Mouse (Mus musculus): ENCODE data around the gene Serhl. TPM values are rescaled to one million over a fixed set of nuclear protein-coding genes. Genes with fewer than 3 reads are reported as not detected.

Gene Serhl
- polyA plus RNA-seq, 1 experiment from 2014 or later: 60.9 TPM

- H3K27me3 ChIP-seq: no peaks in the 10 kb centered on the region
- H3K9me3 ChIP-seq: no peaks in the 10 kb centered on the region
- H3K27ac ChIP-seq: peak overlapping the region; percentile 72; the same call in 1 of the 2 replicates
- ATAC-seq (ENCODE audit: insufficient number of reproducible peaks, insufficient read depth, low FRiP score, low TSS enrichment, low read depth): no peak
- H3K4me3 ChIP-seq: no peak overlapping the region
- H3K9ac ChIP-seq: no peak overlapping the region
- peaks cover 40% of the 10 kb centered on the region for H3K4me1 ChIP-seq
- peaks cover 31% of the 10 kb centered on the region for H3K36me3 ChIP-seq
- WGBS: 90% methylated on average over 13 of the region's 13 CpGs
- no peak overlapping the region for H3K4me2 ChIP-seq
Observed at GRCm38 (mm10) chr15:83165526-83166315, 76.4 kb downstream of the Serhl start.

Other genes starting within 250 kb of the Serhl start
- 15.2 and 15.8 TPM in 2 replicates for gene Tcf20, start 101.6 kb upstream of the Serhl start, polyA plus RNA-seq (2015; fragmentation: Nextera tagmentation; extraction: Ambion mirVana)
- gene Nfam1, start 56.2 kb upstream of the Serhl start, polyA plus RNA-seq (2015; fragmentation: Nextera tagmentation; extraction: Ambion mirVana): 3.6 and 3.7 TPM in 2 replicates
- 53.8 and 67.7 TPM in 2 replicates for gene Rrp7a, start 33.3 kb downstream of the Serhl start, polyA plus RNA-seq (2015; fragmentation: Nextera tagmentation; extraction: Ambion mirVana)
- gene Poldip3, start 59.9 kb downstream of the Serhl start, polyA plus RNA-seq (2015; fragmentation: Nextera tagmentation; extraction: Ambion mirVana): 155 TPM in 2 replicates
- 116 and 118 TPM in 2 replicates for gene Cyb5r3, start 83.1 kb downstream of the Serhl start, polyA plus RNA-seq (2015; fragmentation: Nextera tagmentation; extraction: Ambion mirVana)
- gene A4galt, start 162.3 kb downstream of the Serhl start, polyA plus RNA-seq (2015; fragmentation: Nextera tagmentation; extraction: Ambion mirVana): 0.53 and 2.2 TPM in 2 replicates